Mouse (Mus musculus) hindbrain, embryonic 15.5 days (tissue): ENCODE results near the gene Akap2. TPM values are rescaled to one million over a fixed set of nuclear protein-coding genes. Genes with fewer than 3 reads are reported as not detected.
"Not testable (repeated sequence)": the region's sequence is repeated elsewhere in the genome, so short reads cannot be mapped to it uniquely, and the experiment has no call there.

ENCODE experiments used
- ATAC-seq: fragments of 200-750 bp; cut with Nextera tagmentation; 2 replicates; pipeline ENCODE4 v1.8.0; 2017; ENCODE audit warnings: low read depth, moderate number of reproducible peaks, moderate TSS enrichment; ENCODE audit not compliant: low FRiP score
- H3K27ac ChIP-seq: fragments of 300-500 bp; sonication (generic); replicated peaks from 2 replicates; pipeline ENCODE4 v1.5.1; 2015; ENCODE audit warnings: mild to moderate bottlenecking, inconsistent platforms
- H3K27me3 ChIP-seq: fragments of 300-500 bp; sonication (generic); 2 replicates; pipeline ENCODE4 v1.6.1; 2015; ENCODE audit warnings: control low read depth, inconsistent platforms
- H3K36me3 ChIP-seq: fragments of 300-500 bp; sonication (generic); 2 replicates; pipeline ENCODE4 v1.6.1; 2015; ENCODE audit warnings: control low read depth, inconsistent platforms
- H3K4me1 ChIP-seq: fragments of 300-500 bp; sonication (generic); replicated peaks from 2 replicates; pipeline ENCODE4 v1.6.1; 2015; ENCODE audit warnings: control low read depth, inconsistent platforms
- H3K4me2 ChIP-seq: fragments of 300-500 bp; sonication (generic); 2 replicates; pipeline ENCODE4 v1.6.1; 2015; ENCODE audit warnings: moderate library complexity, mild to moderate bottlenecking, inconsistent platforms
- H3K4me3 ChIP-seq: fragments of 300-500 bp; sonication (generic); 2 replicates; pipeline ENCODE4 v1.5.1; 2015; ENCODE audit warnings: mild to moderate bottlenecking, inconsistent platforms
- H3K9ac ChIP-seq: fragments of 300-500 bp; sonication (generic); 2 replicates; pipeline ENCODE4 v1.6.1; 2015; ENCODE audit warnings: inconsistent platforms
- H3K9me3 ChIP-seq: fragments of 300-500 bp; sonication (generic); 2 replicates; pipeline ENCODE4 v1.6.1; 2016; ENCODE audit warnings: control low read depth, inconsistent platforms
- WGBS: fragments of 180-500 bp; shearing (Covaris S2); methylation state at CpG from one replicate; pipeline ENCODE4 v1.1.7; 2015; 5-methylcytosine and 5-hydroxymethylcytosine counted together
- polyA plus RNA-seq: library from polyadenylated mRNA; unstranded; fragments of >200 nt; fragmentation: Nextera tagmentation; extraction: Ambion mirVana; gene quantifications from 2 replicates; pipeline ENCODE4 v1.2.1, GENCODE M21; 2015

The Akap2 gene
- polyA plus RNA-seq, 1 experiment from 2014 or later, result 11.4 TPM

DNA sequence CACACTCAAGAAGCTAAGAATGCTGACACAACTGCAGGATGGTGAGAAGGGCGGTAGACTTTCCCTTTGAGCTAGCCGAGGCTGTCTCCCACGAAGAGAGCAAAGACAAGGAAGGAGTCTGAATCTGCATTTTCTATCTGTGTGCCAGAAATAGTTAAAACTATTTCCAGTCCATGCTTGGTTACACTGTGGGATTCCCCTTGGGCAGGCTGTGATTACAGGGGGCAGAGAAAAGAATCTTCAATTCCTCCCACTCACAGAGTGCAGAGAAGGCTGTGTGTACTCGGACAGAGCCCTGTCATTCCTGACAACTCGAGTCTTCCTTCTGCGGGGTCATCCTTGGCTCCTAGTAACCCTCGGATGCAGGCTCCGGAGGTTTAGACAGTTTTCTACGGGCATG lies 149.5 kb downstream of the Akap2 start:
- Histone ChIP-seq H3K27me3 (no peaks in the 10 kb centered on the region), H3K9me3 (no peaks in the 10 kb centered on the region), H3K4me1 (peaks cover 12% of the 10 kb centered on the region; the same call in 1 of the 2 replicates), H3K9ac (no peak overlapping the region), H3K4me3 (no peak overlapping the region), H3K27ac (0 out of 2 replicates have a peak overlapping the region, but pooled peaks have one; percentile 27), H3K36me3 (no peaks in the 10 kb centered on the region), H3K4me2 (no peak overlapping the region; the same call in 1 of the 2 replicates)
- WGBS, result 50% methylated on average over 9 of the region's 9 CpGs
- peak; percentile 51; the same call in 1 of the 2 replicates for ATAC-seq

DNA sequence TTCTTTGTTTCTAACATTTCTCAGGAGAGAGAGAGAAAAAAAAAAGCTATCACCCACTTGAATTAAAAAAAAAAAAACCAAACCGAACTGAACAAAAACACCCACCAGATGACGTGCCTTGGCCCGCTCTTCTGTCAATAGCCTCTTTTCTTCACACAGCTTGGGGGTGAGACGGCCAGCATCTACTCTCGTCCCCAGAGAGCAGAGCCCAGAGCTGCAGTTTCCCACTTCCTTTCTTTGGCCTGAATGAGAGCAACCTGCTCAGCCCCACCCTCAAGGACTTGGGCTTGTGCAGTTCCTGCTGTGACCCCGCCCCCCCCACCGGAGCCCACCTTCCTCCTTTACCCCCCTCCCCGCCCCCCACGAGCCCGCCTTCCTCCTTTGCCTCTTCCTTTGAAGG lies 150.0 kb downstream of the Akap2 start:
- H3K27me3 ChIP-seq, result no peaks in the 10 kb centered on the region
- no peak overlapping the region for H3K9ac ChIP-seq
- no peak overlapping the region for H3K4me3 ChIP-seq
- no peaks in the 10 kb centered on the region for H3K9me3 ChIP-seq
- no peak overlapping the region for H3K27ac ChIP-seq
- whole genome bisulfite sequencing, result 32% methylated on average over 9 of the region's 10 CpGs
- peaks cover 12% of the 10 kb centered on the region; the same call in 1 of the 2 replicates for H3K4me1 ChIP-seq
- H3K36me3 ChIP-seq, result no peaks in the 10 kb centered on the region
- no peak for ATAC-seq
- no peak overlapping the region; the same call in 1 of the 2 replicates for H3K4me2 ChIP-seq

DNA sequence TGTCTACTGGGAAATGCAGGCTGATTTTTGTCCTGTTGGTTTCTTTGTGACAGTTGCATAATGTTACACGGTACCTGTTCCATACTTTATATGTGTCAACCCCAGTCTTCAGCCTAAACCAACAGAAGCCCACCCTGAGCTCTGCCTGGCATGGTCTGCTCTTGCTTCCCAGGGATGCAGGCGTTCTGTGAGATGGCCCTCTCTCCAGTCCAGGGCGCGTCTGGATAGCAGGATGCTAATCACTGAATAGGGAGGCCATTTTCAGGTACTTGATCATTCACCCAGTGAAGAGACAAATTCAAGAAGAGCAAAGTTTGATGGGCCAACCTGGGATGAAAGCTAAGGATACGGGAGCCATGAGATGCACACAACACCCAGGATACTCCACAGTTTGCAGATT lies 161.7 kb downstream of the Akap2 start:
- no peaks in the 10 kb centered on the region for H3K36me3 ChIP-seq
- 0 out of 2 replicates have a peak, but pooled peaks cover 1% of the 10 kb centered on the region for H3K4me1 ChIP-seq
- no peak overlapping the region for H3K27ac ChIP-seq
- no peak overlapping the region for H3K4me2 ChIP-seq
- H3K9me3 ChIP-seq, result no peaks in the 10 kb centered on the region
- WGBS, result 94% methylated on average over 5 of the region's 5 CpGs
- ATAC-seq, result no peak
- H3K9ac ChIP-seq, result no peak overlapping the region
- no peaks in the 10 kb centered on the region for H3K27me3 ChIP-seq
- H3K4me3 ChIP-seq, result no peak overlapping the region

DNA sequence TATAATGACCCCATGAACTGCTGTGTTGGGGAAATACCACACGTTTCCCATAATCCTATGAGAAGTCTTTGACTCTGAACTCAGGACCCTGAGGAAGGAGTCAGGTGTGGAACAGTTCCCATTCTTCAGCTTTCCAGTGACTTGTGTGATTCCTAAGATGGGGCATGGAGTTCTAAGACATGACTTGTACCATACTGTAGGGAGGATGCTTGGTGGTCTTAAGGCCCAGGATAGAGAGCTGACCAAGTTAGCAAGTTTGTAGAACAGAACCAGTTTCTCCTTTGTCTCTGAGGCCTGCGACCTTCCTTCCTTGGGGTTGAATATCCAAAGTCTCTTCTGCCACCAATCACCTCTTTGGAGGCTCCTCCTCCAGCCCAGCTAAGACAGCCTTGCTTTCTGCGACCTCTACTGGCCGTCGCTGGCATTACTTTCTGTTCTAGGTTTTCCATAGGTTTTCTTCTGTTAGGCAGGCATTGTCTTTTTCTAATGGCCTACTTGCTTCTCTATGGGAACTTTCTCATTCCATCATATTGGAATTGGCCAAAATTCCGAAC lies 162.4 kb downstream of the Akap2 start:
- no peak overlapping the region for H3K4me2 ChIP-seq
- H3K9me3 ChIP-seq, result no peaks in the 10 kb centered on the region
- no peak overlapping the region for H3K4me3 ChIP-seq
- no peaks in the 10 kb centered on the region for H3K27me3 ChIP-seq
- 14% methylated on average over 6 of the region's 6 CpGs for WGBS
- H3K27ac ChIP-seq, result no peak overlapping the region
- H3K9ac ChIP-seq, result no peak overlapping the region
- ATAC-seq, result peak; percentile 48; the same call in 1 of the 2 replicates
- 0 out of 2 replicates have a peak, but pooled peaks cover 5% of the 10 kb centered on the region for H3K4me1 ChIP-seq
- H3K36me3 ChIP-seq, result no peaks in the 10 kb centered on the region

DNA sequence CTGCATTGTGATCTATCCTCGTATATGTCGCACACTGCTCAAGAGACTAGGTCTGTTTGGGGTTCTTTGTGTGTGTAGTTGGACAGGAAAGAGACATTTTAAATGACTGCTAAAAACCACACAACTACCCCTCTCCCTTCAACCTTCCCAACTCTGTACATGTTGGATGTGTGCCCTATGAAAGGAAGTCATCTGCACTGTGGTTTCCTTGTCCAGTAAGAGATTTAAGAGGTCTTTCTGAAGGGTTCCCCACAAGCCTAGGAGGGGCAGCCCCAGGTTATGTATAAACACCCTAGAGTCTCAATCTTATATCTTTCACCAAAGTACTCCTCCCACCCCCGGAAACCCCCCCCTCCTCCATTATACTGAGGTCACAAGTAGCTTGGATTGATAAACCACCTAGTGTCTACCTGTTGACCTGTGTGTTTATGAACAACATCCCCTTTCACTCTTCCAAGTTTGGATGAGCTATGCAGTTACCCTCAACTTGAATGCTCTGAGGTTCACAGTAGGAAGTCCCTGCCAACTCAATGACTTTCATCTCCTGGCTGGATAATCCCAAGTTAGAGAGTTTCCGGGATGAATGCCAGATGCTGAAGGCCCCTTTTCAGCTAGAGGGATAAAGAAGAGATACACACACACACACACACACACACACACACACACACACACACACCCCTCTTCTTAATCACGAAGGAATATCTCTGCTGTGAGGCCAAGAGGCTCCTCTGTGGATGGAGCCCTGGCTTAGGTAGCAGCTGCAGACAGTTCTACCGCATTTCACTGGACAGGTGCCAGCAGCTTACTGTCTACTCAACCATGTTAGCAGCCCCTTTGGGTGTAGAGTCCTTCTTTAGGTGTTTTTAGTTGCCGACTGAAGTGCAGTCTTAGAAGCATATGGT lies 166.3 kb downstream of the Akap2 start:
- no peaks in the 10 kb centered on the region for H3K27me3 ChIP-seq
- H3K9ac ChIP-seq, result no peak overlapping the region
- WGBS, result 69% methylated on average over 7 of the region's 7 CpGs
- H3K9me3 ChIP-seq, result no peaks in the 10 kb centered on the region
- H3K4me1 ChIP-seq, result peaks cover 5% of the 10 kb centered on the region; the same call in 1 of the 2 replicates
- H3K4me2 ChIP-seq, result no peak overlapping the region
- ATAC-seq, result no peak; the same call in 1 of the 2 replicates
- no peak overlapping the region for H3K27ac ChIP-seq
- H3K36me3 ChIP-seq, result no peaks in the 10 kb centered on the region
- no peak overlapping the region for H3K4me3 ChIP-seq

DNA sequence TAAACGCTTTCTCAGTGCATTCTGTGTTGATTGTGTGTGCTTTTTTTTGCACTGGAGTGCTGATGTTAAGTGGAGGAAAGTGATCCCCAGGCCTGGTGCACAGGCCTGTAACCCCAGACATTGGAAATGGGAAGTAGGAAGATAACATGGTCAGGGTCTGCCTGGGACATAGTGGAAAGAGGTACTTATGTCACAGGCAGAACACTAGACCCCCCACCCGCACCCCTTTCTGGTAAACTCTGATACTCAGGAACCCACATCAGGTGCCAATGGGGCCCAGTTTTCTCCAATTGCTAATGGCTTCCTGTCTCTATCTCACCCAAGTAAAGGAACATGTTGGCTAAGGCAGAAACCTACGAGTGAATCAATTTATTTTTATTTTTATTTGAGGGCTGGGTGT lies 167.1 kb downstream of the Akap2 start:
- Histone ChIP-seq H3K9me3 (no peaks in the 10 kb centered on the region), H3K9ac (no peak overlapping the region), H3K4me3 (no peak overlapping the region), H3K4me2 (no peak overlapping the region), H3K27me3 (no peaks in the 10 kb centered on the region), H3K36me3 (no peaks in the 10 kb centered on the region), H3K27ac (no peak overlapping the region), H3K4me1 (peaks cover 5% of the 10 kb centered on the region; the same call in 1 of the 2 replicates)
- 91% methylated on average over 3 of the region's 3 CpGs for WGBS
- ATAC-seq, result no peak

DNA sequence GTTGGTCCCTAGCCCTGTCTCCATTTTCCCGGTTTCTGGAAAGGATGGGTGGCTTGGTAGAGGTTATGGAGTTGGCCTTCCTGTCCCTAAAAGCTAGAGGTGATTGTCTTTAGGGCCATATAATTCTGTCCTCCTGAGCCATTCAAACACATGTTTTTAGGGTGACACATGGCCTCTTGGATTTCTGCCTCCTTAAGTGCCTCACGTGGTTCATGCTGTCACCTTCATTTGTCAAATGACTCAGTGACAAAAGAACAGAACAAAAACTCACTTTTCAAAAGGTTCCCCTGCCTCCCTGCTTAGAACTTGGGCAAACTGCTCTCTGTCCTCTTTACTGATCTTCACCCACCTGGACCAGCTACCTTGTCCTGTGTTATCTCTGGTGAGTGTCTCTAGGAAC lies 167.7 kb downstream of the Akap2 start:
- no peak for ATAC-seq
- Histone ChIP-seq H3K4me3 (no peak overlapping the region), H3K9me3 (no peaks in the 10 kb centered on the region), H3K4me2 (no peak overlapping the region), H3K36me3 (no peaks in the 10 kb centered on the region), H3K27me3 (no peaks in the 10 kb centered on the region), H3K9ac (no peak overlapping the region), H3K4me1 (peaks cover 5% of the 10 kb centered on the region; the same call in 1 of the 2 replicates), H3K27ac (no peak overlapping the region)
- 57% methylated on average over 2 of the region's 2 CpGs for WGBS

DNA sequence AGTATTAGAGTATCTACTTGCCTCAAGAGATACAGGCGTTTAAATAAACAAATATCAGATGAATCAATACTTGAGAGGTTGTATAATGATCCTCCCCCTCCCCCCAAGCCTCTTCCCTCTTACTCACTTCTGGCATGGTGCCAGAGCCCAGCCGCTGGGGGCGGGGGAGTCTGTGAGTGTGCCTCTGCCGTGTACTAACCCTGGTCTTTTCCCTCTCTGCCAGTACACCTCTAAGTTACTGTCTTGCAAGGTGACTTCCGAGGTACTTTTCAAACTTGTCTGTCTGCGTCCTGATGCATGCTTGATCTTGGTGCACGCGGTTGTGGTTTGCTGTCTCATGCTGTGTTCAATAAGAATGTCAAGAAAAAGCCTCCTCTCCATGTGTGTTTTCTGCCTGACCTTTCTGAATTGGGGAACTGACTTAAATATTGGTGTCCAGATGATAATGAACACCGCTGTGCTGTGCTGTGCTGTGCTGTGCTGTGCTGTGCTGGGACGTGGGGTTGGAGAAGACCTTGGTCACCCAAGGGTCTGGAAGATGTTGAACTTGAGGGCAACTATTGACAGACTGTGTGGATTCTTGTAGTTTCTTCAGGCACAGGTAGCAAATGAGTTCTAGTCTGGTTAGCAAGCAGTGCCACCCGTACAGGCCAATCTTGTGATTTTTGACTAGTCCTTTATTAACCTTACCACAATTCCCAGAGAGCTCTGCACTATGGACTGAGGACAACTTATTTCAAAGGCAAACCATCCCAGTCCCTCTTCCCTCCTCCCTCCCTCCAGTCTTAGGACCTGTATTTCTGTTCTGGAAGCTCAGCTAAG lies 168.8 kb downstream of the Akap2 start:
- Histone ChIP-seq H3K9ac (no peak overlapping the region), H3K4me2 (no peak overlapping the region), H3K27me3 (no peaks in the 10 kb centered on the region), H3K4me3 (no peak overlapping the region), H3K4me1 (peaks cover 5% of the 10 kb centered on the region; the same call in 1 of the 2 replicates), H3K27ac (no peak overlapping the region), H3K36me3 (no peaks in the 10 kb centered on the region), H3K9me3 (no peaks in the 10 kb centered on the region)
- 51% methylated on average over 11 of the region's 11 CpGs for WGBS
- 0 out of 2 replicates have a peak, but pooled peaks have one; percentile 55 for ATAC-seq

DNA sequence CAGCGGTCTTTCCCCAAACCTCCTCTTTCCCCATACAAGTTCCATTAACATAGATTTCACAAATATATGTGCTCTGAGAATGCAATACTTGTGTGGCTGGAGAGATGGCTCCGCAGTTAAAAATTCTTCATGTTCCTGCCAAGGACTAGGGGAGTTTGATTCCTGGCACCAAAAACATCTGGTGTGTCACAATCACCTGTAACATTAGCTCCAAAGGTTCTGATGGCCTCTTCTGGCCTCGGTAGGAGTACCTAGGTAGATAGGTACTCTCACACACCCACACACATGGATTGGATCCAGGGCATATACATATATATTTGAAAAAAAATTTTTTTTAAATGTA lies 169.4 kb downstream of the Akap2 start:
- H3K9me3 ChIP-seq, result no peaks in the 10 kb centered on the region
- no peak overlapping the region for H3K4me2 ChIP-seq
- H3K27me3 ChIP-seq, result no peaks in the 10 kb centered on the region
- no peaks in the 10 kb centered on the region for H3K36me3 ChIP-seq
- no peak for ATAC-seq
- H3K4me3 ChIP-seq, result no peak overlapping the region
- H3K27ac ChIP-seq, result no peak overlapping the region
- peaks cover 5% of the 10 kb centered on the region for H3K4me1 ChIP-seq
- no peak overlapping the region for H3K9ac ChIP-seq
- 93% methylated on average over 3 of the region's 3 CpGs for WGBS

DNA sequence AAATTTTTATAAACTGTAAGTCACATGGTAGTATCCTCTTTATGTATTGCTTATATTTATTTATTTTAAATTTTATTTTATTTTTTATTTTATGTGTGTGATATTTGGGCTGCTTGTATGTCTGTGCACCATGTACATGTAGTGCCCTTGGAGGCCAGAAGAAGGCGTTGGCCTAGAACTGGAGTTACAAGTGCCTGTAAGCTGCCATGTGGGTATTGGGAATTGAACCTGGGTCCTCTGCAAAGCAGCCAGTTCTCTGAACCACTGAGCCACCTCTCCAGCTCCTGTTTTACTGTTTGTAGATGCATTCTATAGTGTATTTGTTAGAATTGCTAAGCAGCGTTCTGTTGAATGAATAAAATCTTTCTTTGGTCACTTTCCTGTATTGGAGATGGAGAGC lies 170.8 kb downstream of the Akap2 start:
- no peak for ATAC-seq
- Histone ChIP-seq H3K27me3 (no peaks in the 10 kb centered on the region), H3K9me3 (no peaks in the 10 kb centered on the region), H3K4me3 (no peak overlapping the region), H3K4me2 (no peak overlapping the region), H3K36me3 (no peaks in the 10 kb centered on the region), H3K9ac (no peak overlapping the region), H3K27ac (no peak overlapping the region), H3K4me1 (peaks cover 9% of the 10 kb centered on the region)
- WGBS, result 88% methylated on average over 2 of the region's 2 CpGs

DNA sequence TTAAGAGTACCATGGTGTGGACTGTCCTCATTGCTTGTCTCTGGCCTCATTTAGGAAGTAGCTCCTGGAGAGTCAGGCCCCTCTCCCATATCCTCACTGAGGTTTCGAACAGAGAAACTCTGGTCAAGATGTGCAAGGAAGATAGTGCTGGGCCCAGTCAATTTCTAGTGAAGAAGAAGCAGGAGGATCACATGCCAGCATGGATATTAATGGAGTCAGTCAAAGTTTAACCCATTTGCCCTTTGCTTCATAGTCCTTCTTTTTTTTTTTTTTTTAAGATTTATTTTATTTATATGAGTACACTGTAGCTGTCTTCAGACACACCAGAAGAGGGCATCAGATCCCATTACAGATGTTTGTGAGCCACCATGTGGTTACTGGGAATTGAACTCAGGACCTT lies 171.5 kb downstream of the Akap2 start:
- H3K4me3 ChIP-seq, H3K9ac ChIP-seq, H3K9me3 ChIP-seq, H3K4me1 ChIP-seq, H3K36me3 ChIP-seq, H3K4me2 ChIP-seq, ATAC-seq, H3K27me3 ChIP-seq, H3K27ac ChIP-seq: not testable (repeated sequence)
- 100% methylated on average over 1 of the region's 1 CpGs for WGBS

DNA sequence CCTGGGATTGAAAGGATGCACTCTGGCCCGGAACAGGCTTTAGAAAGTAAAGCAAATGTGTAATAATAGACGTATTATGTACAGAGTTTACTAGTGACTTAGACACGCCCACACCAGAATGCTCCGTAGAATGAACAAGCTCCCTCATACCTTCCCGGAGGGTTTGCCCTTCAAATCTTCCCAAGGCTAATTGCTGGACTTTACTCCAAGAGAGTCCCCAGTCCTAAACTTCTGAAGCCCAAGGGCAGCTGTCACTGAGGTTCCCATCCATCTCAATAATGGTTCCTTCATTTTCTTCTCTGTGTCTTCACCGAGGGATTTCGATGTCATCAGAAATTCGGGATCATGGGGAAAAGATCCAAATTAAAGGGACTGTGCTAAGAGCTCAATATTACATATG lies 172.3 kb downstream of the Akap2 start:
- 89% methylated on average over 8 of the region's 8 CpGs for WGBS
- Histone ChIP-seq H3K4me1 (peaks cover 4% of the 10 kb centered on the region), H3K4me3 (no peak overlapping the region), H3K27me3 (no peaks in the 10 kb centered on the region), H3K4me2 (no peak overlapping the region), H3K36me3 (no peaks in the 10 kb centered on the region), H3K27ac (no peak overlapping the region), H3K9ac (no peak overlapping the region), H3K9me3 (no peaks in the 10 kb centered on the region)
- no peak for ATAC-seq
